Mouse (Mus musculus): ENCODE measurements around the gene Anpep.

- TF ChIP-seq CTCF (IDR thresholded peaks at IDR 0.05; ENCODE audit: borderline replicate concordance, insufficient read depth, low read length) (no peak), POLR2A (IDR thresholded peaks at IDR 0.05; ENCODE audit: low read depth, low read length) (no peak)
These were observed 57.0 kb downstream of the Anpep start for GRCm38 (mm10) chr7:79803887-79804286.
